Comparison of ENCODE assay signal across 23 mouse cellular contexts in the genomic region with DNA sequence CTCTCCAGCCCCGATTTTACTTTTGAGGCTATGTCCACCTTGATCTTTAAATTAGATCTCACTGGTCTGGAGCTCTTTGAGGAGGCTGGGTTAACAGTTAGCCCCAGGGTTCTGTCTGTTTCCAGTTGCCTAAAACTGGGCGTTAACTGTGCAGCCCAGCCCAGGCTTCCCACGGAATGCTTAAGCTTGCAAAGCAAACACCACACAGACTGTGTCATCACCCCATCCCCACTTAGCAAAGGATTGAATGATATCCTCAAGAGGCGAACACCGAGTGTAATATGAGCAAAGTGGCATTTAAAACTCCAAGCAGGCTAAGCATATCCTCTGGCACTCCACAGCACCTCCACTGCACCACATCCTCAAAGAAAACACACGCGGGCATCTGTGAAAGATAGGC. TPM values are rescaled to one million over a fixed set of nuclear protein-coding genes. Genes with fewer than 3 reads are reported as not detected.
DNase-seq lines count a peak whose midpoint lies in the region; ATAC-seq and TF ChIP-seq lines count a peak whose summit lies in the region.
"Had no signal": no experiment of that assay in that cellular context is flagged by ENCODE, and none has a peak within 500 bp of the region (broad histone marks: within the 10 kb centered on the region; RNA-seq: fewer than 3 reads in every experiment).

No protein-coding gene starts in this region.

- DNase-seq in liver = no peak
- DNase-seq in lung, postnatal 0 days (ENCODE audit: low spot score) = no peak
- DNase-seq in lung, postnatal 10 days = no peak
- DNase-seq in fibroblast of lung, adult 2 months (ENCODE audit: low read depth) = peak; percentile 14
- no peak for DNase-seq in spleen, postnatal 10 days (ENCODE audit: low spot score in 2 of 2)
- no peak for DNase-seq in heart, adult 8-10 months (ENCODE audit: low spot score)
- DNase-seq: adrenal gland, postnatal 14 days; B cell, adult 2 months; cerebellum, adult 11-12 months; cerebellum, adult 9-10 months; cerebellum, postnatal 25 days; gastrocnemius, postnatal 36 days; heart, adult 2 months had no signal

- H3K9me3 ChIP-seq in liver, embryonic 12.5 days (replicated peaks) = no peaks in the 10 kb centered on the region
- H3K9me3 ChIP-seq in lung, postnatal 0 days (ENCODE audit: low read length) = no peaks in the 10 kb centered on the region
- H3K9me3 ChIP-seq: embryonic facial prominence, embryonic 15.5 days; forebrain, embryonic 12.5 days; G1E; heart, embryonic 12.5 days; hindbrain, embryonic 10.5 days; intestine, embryonic 15.5 days had no signal

- TF ChIP-seq EP300 in lung, postnatal 0 days (IDR thresholded peaks at IDR 0.05) = no peak

- no peak overlapping the region for H3K9ac ChIP-seq in liver, embryonic 12.5 days
- no peak overlapping the region for H3K9ac ChIP-seq in lung, postnatal 0 days (replicated peaks; ENCODE audit: low read depth)
- H3K9ac ChIP-seq: embryonic facial prominence, embryonic 15.5 days; forebrain, embryonic 12.5 days; heart, embryonic 12.5 days; hindbrain, embryonic 14.5 days; intestine, embryonic 15.5 days had no signal

- 0 out of 2 replicates have a peak overlapping the region, but pooled peaks have one; percentile 12 for H3K27ac ChIP-seq in liver, embryonic 12.5 days
- no peak overlapping the region for H3K27ac ChIP-seq in lung, postnatal 0 days (ENCODE audit: low read length)
- H3K27ac ChIP-seq: embryonic facial prominence, embryonic 15.5 days; forebrain, embryonic 12.5 days; heart, adult 2 months; hindbrain, embryonic 10.5 days; hindbrain, embryonic 14.5 days; intestine, embryonic 15.5 days had no signal

- H3K4me2 ChIP-seq in liver, embryonic 12.5 days = no peak overlapping the region
- no peak overlapping the region for H3K4me2 ChIP-seq in lung, postnatal 0 days (replicated peaks; ENCODE audit: low read depth, low read length)
- H3K4me2 ChIP-seq: embryonic facial prominence, embryonic 15.5 days; forebrain, embryonic 12.5 days; heart, embryonic 12.5 days; hindbrain, embryonic 14.5 days; intestine, embryonic 15.5 days had no signal

- H3K27me3 ChIP-seq in liver, embryonic 12.5 days (replicated peaks) = no peaks in the 10 kb centered on the region
- no peaks in the 10 kb centered on the region for H3K27me3 ChIP-seq in lung, postnatal 0 days (replicated peaks; ENCODE audit: insufficient read depth, low read length)
- H3K27me3 ChIP-seq: embryonic facial prominence, embryonic 15.5 days; forebrain, embryonic 12.5 days; heart, embryonic 12.5 days; intestine, embryonic 15.5 days had no signal

- no peak for TF ChIP-seq CTCF in lung, postnatal 0 days (IDR thresholded peaks at IDR 0.05)

- WGBS in liver, embryonic 12.5 days (ENCODE audit: insufficient replicate concordance) = 77% methylated on average over 7 of the region's 7 CpGs
- WGBS in lung, postnatal 0 days = 53% methylated on average over 7 of the region's 7 CpGs

- no peak for ATAC-seq in liver, embryonic 12.5 days
- ATAC-seq in lung, postnatal 0 days = peak; percentile 25; the same call in 1 of the 2 replicates
- ATAC-seq: CD4-positive, CD25-positive, alpha-beta regulatory T cell, adult 4 months; forebrain, embryonic 16.5 days; intestine, embryonic 15.5 days had no signal

- H3K36me3 ChIP-seq in liver, embryonic 12.5 days = peaks cover 35% of the 10 kb centered on the region
- no peaks in the 10 kb centered on the region for H3K36me3 ChIP-seq in lung, postnatal 0 days (ENCODE audit: insufficient read depth, low read length)
- H3K36me3 ChIP-seq: embryonic facial prominence, embryonic 15.5 days; forebrain, embryonic 12.5 days; hindbrain, embryonic 10.5 days; intestine, embryonic 15.5 days had no signal

- H3K4me1 ChIP-seq in liver, embryonic 12.5 days = peaks cover 78% of the 10 kb centered on the region
- no peaks in the 10 kb centered on the region for H3K4me1 ChIP-seq in lung, postnatal 0 days (ENCODE audit: insufficient read depth, low read depth, low read length)
- H3K4me1 ChIP-seq: forebrain, embryonic 12.5 days; intestine, embryonic 15.5 days had no signal

- H3K4me3 ChIP-seq in liver, embryonic 12.5 days = no peak overlapping the region
- no peak overlapping the region for H3K4me3 ChIP-seq in lung, postnatal 0 days (ENCODE audit: low read depth, low read length)
- H3K4me3 ChIP-seq: embryonic facial prominence, embryonic 15.5 days; forebrain, embryonic 12.5 days; heart, adult 2 months; heart, embryonic 12.5 days; hindbrain, embryonic 10.5 days; intestine, embryonic 15.5 days had no signal

RNA-seq across cellular contexts. Expression of a gene that starts 53.7 kb away (rescaled TPM):
- polyA plus RNA-seq in liver, embryonic 12.5 days (2016; fragmentation: Nextera tagmentation; extraction: Ambion mirVana) = 23.0 and 23.9 TPM in 2 replicates
- 23.0 and 35.0 TPM in 2 replicates for polyA plus RNA-seq in lung, postnatal 0 days (2015; fragmentation: Nextera tagmentation; extraction: Ambion mirVana)
- total RNA-seq in heart, adult 8-10 months (2022) = 10 to 100 TPM; 15.3 to 24.9 (median 23.1) TPM
